Mouse (Mus musculus): ENCODE data around the gene AA986860. TPM values are rescaled to one million over a fixed set of nuclear protein-coding genes. Genes with fewer than 3 reads are reported as not detected.
A peak's percentile ranks its signal among the peaks of the same experiment; 100 is the strongest.

The AA986860 gene
- polyA plus RNA-seq, 1 experiment from 2014 or later: 0.91 TPM

DNA sequence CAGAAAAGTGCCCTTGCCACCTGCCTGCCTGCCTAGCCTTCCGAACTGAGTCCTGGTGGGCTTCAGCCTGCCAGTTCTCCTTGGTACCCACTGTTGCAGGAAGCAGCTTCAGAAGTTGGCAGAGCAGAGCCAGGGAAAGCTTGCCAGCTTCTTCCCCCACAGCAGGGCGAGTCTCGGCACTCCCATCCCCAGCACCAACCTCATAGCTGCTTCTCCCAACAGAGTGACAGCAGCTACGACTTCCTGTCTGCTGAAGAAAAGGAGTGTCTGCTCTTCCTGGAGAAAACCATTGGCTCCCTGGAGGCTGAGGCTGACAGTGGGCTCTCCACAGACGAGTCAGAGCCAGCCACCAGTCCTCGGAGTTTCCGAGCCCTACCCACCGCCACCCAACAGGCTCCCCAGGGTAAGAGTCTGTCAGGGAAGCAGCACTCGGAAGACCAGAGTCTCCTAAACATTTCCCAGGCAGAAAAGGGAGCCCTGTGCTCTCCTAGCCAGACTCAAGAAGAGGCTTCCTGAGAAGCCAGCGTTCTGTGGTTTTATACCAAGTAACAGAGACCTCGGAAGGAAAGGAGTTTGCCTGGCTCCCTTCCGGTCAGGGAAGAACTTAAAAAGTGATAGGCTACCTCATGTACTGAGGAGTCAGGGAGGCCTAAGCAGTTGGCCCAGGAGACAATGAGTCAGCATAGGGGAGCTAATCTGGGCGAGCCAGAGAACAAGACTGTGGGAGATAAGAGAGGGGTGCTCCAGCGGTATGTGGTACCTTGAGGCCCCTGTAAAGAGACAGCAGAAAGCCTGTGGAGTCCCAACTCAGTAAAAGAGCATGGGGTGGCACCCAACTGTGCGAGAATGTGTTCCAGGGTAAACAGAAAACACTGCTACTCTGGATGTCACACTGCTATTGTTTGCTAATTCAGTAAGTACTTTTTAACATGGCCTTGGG is 9.3 kb downstream of the AA986860 start:
- H3K27ac ChIP-seq (ENCODE audit: low read length): no peak overlapping the region
- no peaks in the 10 kb centered on the region for H3K27me3 ChIP-seq (ENCODE audit: control insufficient read depth, insufficient read depth, low read length)
- H3K4me3 ChIP-seq (ENCODE audit: low read length): no peak overlapping the region
- peaks cover 14% of the 10 kb centered on the region for H3K4me1 ChIP-seq (ENCODE audit: control insufficient read depth, insufficient read depth, low read length)
- 0 out of 2 replicates have a peak, but pooled peaks have one; percentile 49 for ATAC-seq (replicated peaks; ENCODE audit: extremely low read depth, insufficient read depth, low FRiP score)
- H3K9ac ChIP-seq (ENCODE audit: low read length): no peak overlapping the region
- WGBS: 39% methylated on average over 15 of the region's 15 CpGs
- peak overlapping the region; percentile 27; the same call in 1 of the 2 replicates for H3K4me2 ChIP-seq (ENCODE audit: low read depth, low read length)
- H3K36me3 ChIP-seq (ENCODE audit: control insufficient read depth, insufficient read depth): no peaks in the 10 kb centered on the region
- no peaks in the 10 kb centered on the region for H3K9me3 ChIP-seq (replicated peaks; ENCODE audit: control insufficient read depth, low read length)

DNA sequence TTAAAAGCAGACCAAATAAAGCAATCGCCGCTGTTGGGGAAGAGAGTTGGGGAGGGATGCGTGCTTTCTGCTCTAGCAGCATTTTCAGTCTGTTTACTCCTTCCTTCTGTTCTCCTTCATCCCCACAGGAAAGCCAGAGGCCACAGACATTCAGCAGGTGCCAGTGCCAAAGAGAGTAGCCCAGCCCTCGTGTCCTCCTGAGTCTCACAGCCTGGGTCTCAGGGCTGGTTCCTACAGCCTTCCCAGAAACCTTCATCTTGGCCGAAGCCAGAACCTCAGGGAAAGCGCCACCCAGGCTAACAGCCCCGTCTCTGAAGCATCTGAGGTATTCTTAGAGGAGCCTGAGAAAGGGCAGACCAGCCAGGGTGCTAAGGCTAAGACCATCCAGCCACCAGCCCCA is 10.4 kb downstream of the AA986860 start:
- H3K4me2 ChIP-seq (ENCODE audit: low read depth, low read length): no peak overlapping the region
- H3K27ac ChIP-seq (ENCODE audit: low read length): no peak overlapping the region
- WGBS: 88% methylated on average over 7 of the region's 7 CpGs
- H3K9ac ChIP-seq (ENCODE audit: low read length): no peak overlapping the region
- H3K27me3 ChIP-seq (ENCODE audit: control insufficient read depth, insufficient read depth, low read length): no peaks in the 10 kb centered on the region
- no peak for ATAC-seq (replicated peaks; ENCODE audit: extremely low read depth, insufficient read depth, low FRiP score)
- peaks cover 14% of the 10 kb centered on the region for H3K4me1 ChIP-seq (ENCODE audit: control insufficient read depth, insufficient read depth, low read length)
- H3K36me3 ChIP-seq (ENCODE audit: control insufficient read depth, insufficient read depth): no peaks in the 10 kb centered on the region
- no peak overlapping the region for H3K4me3 ChIP-seq (ENCODE audit: low read length)
- H3K9me3 ChIP-seq (replicated peaks; ENCODE audit: control insufficient read depth, low read length): no peaks in the 10 kb centered on the region

DNA sequence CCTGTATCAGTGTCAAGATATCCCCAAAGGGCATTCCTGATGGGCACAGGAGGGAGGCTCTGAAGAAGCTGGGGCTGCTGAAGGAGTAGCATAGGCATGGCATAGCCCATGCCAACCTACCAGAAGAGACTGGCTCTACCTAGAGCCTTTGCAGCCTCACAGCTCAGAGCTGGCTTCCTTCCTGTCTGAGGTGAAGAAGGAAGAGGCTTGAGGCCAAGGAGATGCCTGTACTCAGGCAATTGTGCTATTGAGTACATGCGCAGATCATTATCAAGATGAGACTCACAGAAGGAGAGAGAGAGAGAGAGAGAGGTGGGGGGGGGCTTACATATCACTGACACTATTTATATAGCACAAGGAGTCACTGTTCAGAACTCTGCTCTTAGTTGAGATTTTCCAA is 12.0 kb downstream of the AA986860 start:
- Histone ChIP-seq H3K4me3 (ENCODE audit: low read length) (no peak overlapping the region), H3K27ac (ENCODE audit: low read length) (no peak overlapping the region), H3K9ac (ENCODE audit: low read length) (no peak overlapping the region), H3K4me2 (ENCODE audit: low read depth, low read length) (no peak overlapping the region), H3K27me3 (ENCODE audit: control insufficient read depth, insufficient read depth, low read length) (no peaks in the 10 kb centered on the region), H3K9me3 (replicated peaks; ENCODE audit: control insufficient read depth, low read length) (no peaks in the 10 kb centered on the region), H3K36me3 (ENCODE audit: control insufficient read depth, insufficient read depth) (no peaks in the 10 kb centered on the region), H3K4me1 (ENCODE audit: control insufficient read depth, insufficient read depth, low read length) (peaks cover 14% of the 10 kb centered on the region)
- ATAC-seq (replicated peaks; ENCODE audit: extremely low read depth, insufficient read depth, low FRiP score): no peak
- 63% methylated on average over 1 of the region's 1 CpGs for WGBS

DNA sequence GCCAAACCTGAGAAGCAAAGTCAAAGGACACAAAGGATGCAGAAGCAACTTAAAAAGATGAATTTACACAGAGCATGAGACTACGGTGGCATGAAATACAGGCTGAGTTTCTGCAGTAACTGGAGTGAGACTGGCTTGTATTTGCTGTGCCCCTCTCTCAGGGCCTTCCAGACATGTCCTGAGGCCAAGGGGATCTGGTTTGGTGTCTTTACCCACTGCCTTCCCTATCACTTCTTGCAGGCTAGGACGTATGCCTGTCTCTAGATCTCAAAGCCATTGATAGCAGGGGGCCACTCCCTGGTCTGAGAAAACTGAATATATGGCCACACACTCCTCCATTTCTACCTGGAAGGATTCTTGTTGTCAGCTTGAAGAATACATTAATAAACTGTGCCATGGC is 12.4 kb downstream of the AA986860 start:
- Histone ChIP-seq H3K27ac (ENCODE audit: low read length) (no peak overlapping the region), H3K9ac (ENCODE audit: low read length) (no peak overlapping the region), H3K36me3 (ENCODE audit: control insufficient read depth, insufficient read depth) (no peaks in the 10 kb centered on the region), H3K4me2 (ENCODE audit: low read depth, low read length) (no peak overlapping the region), H3K27me3 (ENCODE audit: control insufficient read depth, insufficient read depth, low read length) (no peaks in the 10 kb centered on the region), H3K4me3 (ENCODE audit: low read length) (no peak overlapping the region), H3K4me1 (ENCODE audit: control insufficient read depth, insufficient read depth, low read length) (peaks cover 14% of the 10 kb centered on the region), H3K9me3 (replicated peaks; ENCODE audit: control insufficient read depth, low read length) (no peaks in the 10 kb centered on the region)
- WGBS: 64% methylated on average over 2 of the region's 2 CpGs
- no peak for ATAC-seq (replicated peaks; ENCODE audit: extremely low read depth, insufficient read depth, low FRiP score)

DNA sequence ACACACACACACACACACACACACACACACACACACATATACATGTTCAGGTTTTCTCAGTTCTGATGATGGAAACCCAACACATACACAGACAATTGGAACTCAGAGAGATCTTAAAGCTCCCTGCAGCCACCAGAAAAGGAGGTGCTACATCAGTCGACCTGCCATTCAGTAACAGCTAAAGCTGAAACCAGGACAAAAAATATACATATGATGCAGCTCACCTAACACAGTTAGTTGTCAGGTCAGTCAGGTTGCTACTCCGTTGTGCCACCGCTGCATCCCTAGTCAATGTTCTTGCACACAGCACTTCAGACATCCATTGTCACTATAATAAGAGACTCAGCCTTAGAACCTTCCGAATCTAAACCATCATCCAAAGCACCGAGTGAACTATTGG is 13.2 kb downstream of the AA986860 start:
- no peak overlapping the region for H3K9ac ChIP-seq (ENCODE audit: low read length)
- H3K4me1 ChIP-seq (ENCODE audit: control insufficient read depth, insufficient read depth, low read length): peaks cover 14% of the 10 kb centered on the region
- H3K27ac ChIP-seq (ENCODE audit: low read length): no peak overlapping the region
- H3K9me3 ChIP-seq (replicated peaks; ENCODE audit: control insufficient read depth, low read length): no peaks in the 10 kb centered on the region
- WGBS: 83% methylated on average over 5 of the region's 5 CpGs
- H3K36me3 ChIP-seq (ENCODE audit: control insufficient read depth, insufficient read depth): no peaks in the 10 kb centered on the region
- no peak overlapping the region for H3K4me2 ChIP-seq (ENCODE audit: low read depth, low read length)
- no peak for ATAC-seq (replicated peaks; ENCODE audit: extremely low read depth, insufficient read depth, low FRiP score)
- no peaks in the 10 kb centered on the region for H3K27me3 ChIP-seq (ENCODE audit: control insufficient read depth, insufficient read depth, low read length)
- H3K4me3 ChIP-seq (ENCODE audit: low read length): no peak overlapping the region

DNA sequence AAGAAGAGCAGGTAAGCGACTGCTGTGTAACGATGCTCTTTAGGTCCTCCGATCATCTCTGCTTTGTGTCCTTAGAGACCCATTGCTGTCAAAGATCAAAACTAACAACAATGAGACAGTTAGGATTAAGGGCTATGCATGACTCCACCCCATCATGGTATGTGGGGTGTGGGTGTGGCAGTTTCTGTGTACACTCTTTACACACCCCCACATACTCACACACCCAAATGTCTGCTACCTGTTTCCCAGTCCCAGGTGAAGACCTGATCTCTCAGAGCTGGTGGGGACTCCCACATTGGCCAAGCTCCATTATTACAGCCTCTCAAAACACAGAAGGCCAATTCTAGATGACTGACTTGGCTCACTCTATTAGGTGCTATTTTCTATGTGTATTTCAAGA is 13.8 kb downstream of the AA986860 start:
- no peak overlapping the region for H3K27ac ChIP-seq (ENCODE audit: low read length)
- no peak overlapping the region for H3K9ac ChIP-seq (ENCODE audit: low read length)
- H3K27me3 ChIP-seq (ENCODE audit: control insufficient read depth, insufficient read depth, low read length): no peaks in the 10 kb centered on the region
- no peak overlapping the region for H3K4me2 ChIP-seq (ENCODE audit: low read depth, low read length)
- no peaks in the 10 kb centered on the region for H3K9me3 ChIP-seq (replicated peaks; ENCODE audit: control insufficient read depth, low read length)
- H3K36me3 ChIP-seq (ENCODE audit: control insufficient read depth, insufficient read depth): no peaks in the 10 kb centered on the region
- WGBS: 93% methylated on average over 3 of the region's 3 CpGs
- no peak overlapping the region for H3K4me3 ChIP-seq (ENCODE audit: low read length)
- no peak for ATAC-seq (replicated peaks; ENCODE audit: extremely low read depth, insufficient read depth, low FRiP score)
- peaks cover 10% of the 10 kb centered on the region for H3K4me1 ChIP-seq (ENCODE audit: control insufficient read depth, insufficient read depth, low read length)

DNA sequence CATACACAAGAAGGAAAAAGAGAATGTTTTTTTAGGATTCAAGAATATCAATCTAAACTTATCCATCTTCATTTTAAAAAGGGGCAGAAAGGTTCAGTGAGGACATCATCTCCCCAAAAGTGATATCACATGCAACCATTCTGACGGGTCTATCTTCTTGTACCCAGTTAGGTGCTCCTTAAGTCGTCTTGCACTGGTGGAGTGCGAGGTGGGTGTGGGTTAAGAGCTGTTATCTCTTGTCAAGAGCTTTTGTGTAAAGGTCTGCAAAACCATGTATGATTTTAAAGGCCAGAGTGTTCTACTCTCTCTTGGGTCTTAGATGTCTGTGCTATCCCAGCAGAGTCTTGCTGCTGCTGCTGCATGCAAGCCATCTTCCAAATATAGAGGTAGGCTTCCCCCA is 15.0 kb downstream of the AA986860 start:
- WGBS: 57% methylated on average over 3 of the region's 3 CpGs
- H3K27ac ChIP-seq (ENCODE audit: low read length): no peak overlapping the region
- no peaks in the 10 kb centered on the region for H3K4me1 ChIP-seq (ENCODE audit: control insufficient read depth, insufficient read depth, low read length)
- H3K4me2 ChIP-seq (ENCODE audit: low read depth, low read length): no peak overlapping the region
- no peaks in the 10 kb centered on the region for H3K9me3 ChIP-seq (replicated peaks; ENCODE audit: control insufficient read depth, low read length)
- H3K36me3 ChIP-seq (ENCODE audit: control insufficient read depth, insufficient read depth): no peaks in the 10 kb centered on the region
- H3K9ac ChIP-seq (ENCODE audit: low read length): no peak overlapping the region
- no peaks in the 10 kb centered on the region for H3K27me3 ChIP-seq (ENCODE audit: control insufficient read depth, insufficient read depth, low read length)
- H3K4me3 ChIP-seq (ENCODE audit: low read length): no peak overlapping the region
- ATAC-seq (replicated peaks; ENCODE audit: extremely low read depth, insufficient read depth, low FRiP score): no peak

DNA sequence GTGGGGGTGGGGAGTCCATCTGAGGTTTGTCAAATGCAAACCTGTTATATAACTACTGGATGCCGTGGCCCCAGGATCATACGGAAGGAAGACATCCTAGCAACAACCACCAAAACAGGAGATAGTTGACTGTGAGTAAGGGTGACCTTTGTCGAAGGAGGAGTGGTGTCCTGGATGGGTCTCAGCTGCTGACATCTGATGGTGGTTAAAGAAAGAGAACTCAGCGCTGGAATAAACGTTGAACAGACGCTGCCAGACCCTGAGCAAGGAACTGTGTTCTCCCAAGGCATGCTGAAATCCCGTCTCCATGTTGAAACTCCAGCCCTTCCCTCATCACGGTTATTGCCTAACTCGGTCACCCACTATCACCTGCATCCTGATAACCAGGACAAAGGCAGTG is 27.9 kb downstream of the AA986860 start:
- Histone ChIP-seq H3K4me3 (ENCODE audit: low read length) (no peak overlapping the region), H3K4me2 (ENCODE audit: low read depth, low read length) (no peak overlapping the region), H3K27me3 (ENCODE audit: control insufficient read depth, insufficient read depth, low read length) (no peaks in the 10 kb centered on the region), H3K36me3 (ENCODE audit: control insufficient read depth, insufficient read depth) (no peaks in the 10 kb centered on the region), H3K9me3 (replicated peaks; ENCODE audit: control insufficient read depth, low read length) (no peaks in the 10 kb centered on the region), H3K4me1 (ENCODE audit: control insufficient read depth, insufficient read depth, low read length) (no peaks in the 10 kb centered on the region), H3K9ac (ENCODE audit: low read length) (no peak overlapping the region), H3K27ac (ENCODE audit: low read length) (no peak overlapping the region)
- whole genome bisulfite sequencing: 35% methylated on average over 9 of the region's 9 CpGs
- ATAC-seq (replicated peaks; ENCODE audit: extremely low read depth, insufficient read depth, low FRiP score): no peak

DNA sequence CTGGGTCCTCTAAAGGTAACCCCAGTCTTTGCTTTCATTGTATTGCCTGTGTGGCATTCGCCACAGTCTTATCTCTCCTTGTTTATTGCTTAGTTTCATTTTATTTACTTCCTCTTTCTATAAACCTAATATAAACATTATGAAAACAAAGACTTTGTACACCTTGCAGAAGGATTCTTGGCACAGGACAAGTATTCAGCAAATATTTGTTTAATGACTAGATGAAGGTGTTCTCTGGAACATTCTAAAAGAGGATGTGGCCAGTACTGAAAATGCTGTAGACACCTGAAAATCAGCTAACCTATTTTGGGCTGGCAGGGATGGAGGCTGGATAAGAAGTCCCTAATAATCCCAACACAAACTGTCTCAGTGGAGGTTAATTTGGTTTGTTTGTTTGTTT is 29.8 kb downstream of the AA986860 start:
- no peaks in the 10 kb centered on the region for H3K27me3 ChIP-seq (ENCODE audit: control insufficient read depth, insufficient read depth, low read length)
- H3K27ac ChIP-seq (ENCODE audit: low read length): no peak overlapping the region
- no peaks in the 10 kb centered on the region for H3K36me3 ChIP-seq (ENCODE audit: control insufficient read depth, insufficient read depth)
- H3K4me3 ChIP-seq (ENCODE audit: low read length): no peak overlapping the region
- H3K4me2 ChIP-seq (ENCODE audit: low read depth, low read length): no peak overlapping the region
- H3K9ac ChIP-seq (ENCODE audit: low read length): no peak overlapping the region
- H3K9me3 ChIP-seq (replicated peaks; ENCODE audit: control insufficient read depth, low read length): no peaks in the 10 kb centered on the region
- ATAC-seq (replicated peaks; ENCODE audit: extremely low read depth, insufficient read depth, low FRiP score): no peak
- 68% methylated on average over 1 of the region's 1 CpGs for WGBS
- H3K4me1 ChIP-seq (ENCODE audit: control insufficient read depth, insufficient read depth, low read length): no peaks in the 10 kb centered on the region

Data from heart, embryonic 16.5 days (tissue).